Mouse (Mus musculus): ENCODE measurements around the gene Stim1. TPM values are rescaled to one million over a fixed set of nuclear protein-coding genes. Genes with fewer than 3 reads are reported as not detected.

The Stim1 gene
- total and polyA plus RNA-seq, 3 experiments = 10.2 to 26.6 (median 23.9) TPM

DNA sequence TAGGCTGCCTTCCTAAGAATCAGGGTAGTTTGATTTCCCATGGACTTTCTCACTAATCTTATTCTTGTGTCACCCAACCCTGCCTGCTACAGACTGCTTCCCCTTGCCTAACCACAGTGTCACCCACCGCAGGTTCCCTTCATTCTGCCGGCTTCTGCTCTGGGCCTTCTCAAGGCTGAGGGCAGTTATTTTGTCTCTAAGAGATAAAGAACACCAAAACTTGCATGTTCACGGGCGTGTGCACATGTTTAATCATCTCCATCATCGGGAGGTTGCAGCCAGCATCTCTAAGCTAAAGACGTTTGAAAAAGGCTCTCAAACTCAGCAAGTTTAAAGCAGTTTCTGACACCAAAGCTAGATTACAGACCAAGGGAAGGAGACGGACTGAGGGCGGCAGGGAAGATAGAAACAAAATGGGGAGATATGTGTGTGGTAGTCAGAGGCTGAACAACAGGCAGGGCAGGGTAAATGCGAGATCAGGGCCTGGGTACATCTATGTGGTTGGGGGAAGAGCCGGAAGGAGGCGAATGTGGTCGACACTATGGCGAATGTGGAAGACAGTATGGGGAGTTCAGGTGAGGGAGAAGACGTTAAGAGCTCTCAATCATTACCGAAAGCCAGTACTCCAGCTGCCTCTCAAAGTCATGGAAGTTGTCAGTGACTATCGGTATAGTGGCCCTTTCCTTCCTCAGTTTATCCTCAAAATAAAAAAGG, 18.8 kb upstream of the Stim1 start:
- DNase-seq (ENCODE audit: extremely low read depth) = peak; percentile 38
- peaks cover 5 to 11% of the 10 kb centered on the region in 2 experiments for H3K36me3 ChIP-seq (replicated peaks in 1 of 2; ENCODE audit: control insufficient read depth in 1 of 2, insufficient read depth in 1 of 2, low read length in 1 of 2)
- in situ Hi-C loops (cut with MboI; ENCODE audit: low pct_ligation_motif_present, low pct_unique_long_range_greater_than_20kb, low sequenced_read_pairs) (no loop called here), dilution Hi-C loops (cut with MboI; ENCODE audit: extremely low pct_ligation_motif_present, extremely low pct_unique_long_range_greater_than_20kb, low sequenced_read_pairs) (no loop called here)
- no peaks in the 10 kb centered on the region for H3K27me3 ChIP-seq (replicated peaks)
- peak overlapping the region; percentile 74 to 85 (median 76) for H3K4me3 ChIP-seq (replicated peaks in 1 of 3; ENCODE audit: low read depth in 2 of 3, low read length in 2 of 3, poor library complexity in 1 of 3)
- peak overlapping the region; percentile 81 for H3K4me2 ChIP-seq (ENCODE audit: insufficient read depth, low read depth, poor library complexity, severe bottlenecking)
- TF ChIP-seq E2F4 (IDR thresholded peaks at IDR 0.05; ENCODE audit: insufficient replicate concordance, low read depth, low read length) (no peak), UBTF (IDR thresholded peaks at IDR 0.05; ENCODE audit: low read depth, low read length) (0 out of 2 replicates have a peak, but pooled peaks have one; percentile 15), TBP (conservative IDR thresholded peaks at IDR 0.05; ENCODE audit: low read depth, low read length) (peak; percentile 36; the same call in 1 of the 2 replicates), MAX (IDR thresholded peaks at IDR 0.05; ENCODE audit: low read length) (no peak)
- H3K79me2 ChIP-seq (replicated peaks; ENCODE audit: control insufficient read depth, extremely low read depth, insufficient read depth, poor library complexity, severe bottlenecking) = peaks cover 50% of the 10 kb centered on the region
- H3K9me3 ChIP-seq (replicated peaks; ENCODE audit: low read length) = no peaks in the 10 kb centered on the region
- peaks cover 36 to 52% of the 10 kb centered on the region in 2 experiments for H3K4me1 ChIP-seq (ENCODE audit: control insufficient read depth in 1 of 2, insufficient read depth in 2 of 2)
- peak overlapping the region; percentile 82; the same call in 1 of the 2 replicates for H3K27ac ChIP-seq (ENCODE audit: insufficient read depth, low read depth)
- peak overlapping the region; percentile 94 for H3K9ac ChIP-seq (ENCODE audit: insufficient read depth, low read depth)

DNA sequence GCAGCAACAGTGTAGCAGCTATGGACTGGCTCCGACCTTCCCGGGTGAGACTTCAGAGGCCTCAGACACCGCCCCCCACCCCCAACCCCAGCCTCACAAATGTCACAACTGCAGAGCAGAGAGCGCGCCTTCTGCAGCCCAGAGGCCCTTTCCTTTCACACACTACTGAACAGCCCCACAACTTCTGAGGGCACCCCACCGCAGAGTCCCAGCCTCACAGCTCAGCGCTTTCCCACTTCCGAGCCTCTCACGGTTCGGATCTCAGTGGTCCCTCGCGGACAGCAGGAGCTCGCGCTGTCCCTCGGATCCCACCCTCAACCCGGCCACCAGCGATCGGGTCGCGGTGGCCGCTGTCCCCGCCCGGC, 18.1 kb upstream of the Stim1 start:
- Histone ChIP-seq H3K36me3 (replicated peaks in 1 of 2; ENCODE audit: control insufficient read depth in 1 of 2, insufficient read depth in 1 of 2, low read length in 1 of 2) (peaks cover 0 to 4% of the 10 kb centered on the region in 2 experiments), H3K9ac (ENCODE audit: insufficient read depth, low read depth) (peak overlapping the region; percentile 94), H3K27ac (ENCODE audit: insufficient read depth, low read depth) (peak overlapping the region; percentile 92), H3K79me2 (replicated peaks; ENCODE audit: control insufficient read depth, extremely low read depth, insufficient read depth, poor library complexity, severe bottlenecking) (peaks cover 46% of the 10 kb centered on the region), H3K9me3 (replicated peaks; ENCODE audit: low read length) (no peaks in the 10 kb centered on the region), H3K4me3 (replicated peaks in 1 of 3; ENCODE audit: low read depth in 2 of 3, low read length in 2 of 3, poor library complexity in 1 of 3) (peak overlapping the region; percentile 74 to 85 (median 76)), H3K27me3 (replicated peaks) (no peaks in the 10 kb centered on the region), H3K4me2 (ENCODE audit: insufficient read depth, low read depth, poor library complexity, severe bottlenecking) (peak overlapping the region; percentile 81), H3K4me1 (ENCODE audit: control insufficient read depth in 1 of 2, insufficient read depth in 2 of 2) (peaks cover 32 to 45% of the 10 kb centered on the region in 2 experiments)
- in situ Hi-C loops (cut with MboI; ENCODE audit: low pct_ligation_motif_present, low pct_unique_long_range_greater_than_20kb, low sequenced_read_pairs) (no loop called here), dilution Hi-C loops (cut with MboI; ENCODE audit: extremely low pct_ligation_motif_present, extremely low pct_unique_long_range_greater_than_20kb, low sequenced_read_pairs) (no loop called here)
- peak; percentile 86 for DNase-seq (ENCODE audit: extremely low read depth)
- no peak; the same call in 1 of the 2 replicates for TF ChIP-seq SMC3 (IDR thresholded peaks at IDR 0.05; ENCODE audit: low read depth, low read length)
- no peak for TF ChIP-seq USF1 (IDR thresholded peaks at IDR 0.05; ENCODE audit: low read depth, low read length)
- TF ChIP-seq KAT2A (IDR thresholded peaks at IDR 0.05; ENCODE audit: insufficient replicate concordance, low read length) = no peak
- TF ChIP-seq JUND (conservative IDR thresholded peaks at IDR 0.05; ENCODE audit: low read depth, low read length) = no peak
- no peak for TF ChIP-seq ZNF384 (IDR thresholded peaks at IDR 0.05; ENCODE audit: low read depth, low read length)
- TF ChIP-seq USF2 (conservative IDR thresholded peaks at IDR 0.05; ENCODE audit: low read depth, low read length) = no peak
- no peak for TF ChIP-seq ZMIZ1 (IDR thresholded peaks at IDR 0.05; ENCODE audit: low read depth, low read length)
- no peak for TF ChIP-seq GABPA (IDR thresholded peaks at IDR 0.05; ENCODE audit: insufficient replicate concordance, low read depth, low read length)
- TF ChIP-seq ZKSCAN1 (IDR thresholded peaks at IDR 0.05; ENCODE audit: borderline replicate concordance, low read depth, low read length) = no peak
- peak; percentile 12; the same call in 1 of the 2 replicates for TF ChIP-seq NELFE (IDR thresholded peaks at IDR 0.05; ENCODE audit: low read depth, low read length)
- TF ChIP-seq BHLHE40 (IDR thresholded peaks at IDR 0.05; ENCODE audit: low read depth, low read length) = 0 out of 2 replicates have a peak, but pooled peaks have one; percentile 30
- TF ChIP-seq PAX5 (IDR thresholded peaks at IDR 0.05; ENCODE audit: low read length) = no peak
- no peak for TF ChIP-seq ZC3H11A (IDR thresholded peaks at IDR 0.05; ENCODE audit: low read depth, low read length)
- TF ChIP-seq MAZ (IDR thresholded peaks at IDR 0.05; ENCODE audit: low read depth, low read length) = 0 out of 2 replicates have a peak, but pooled peaks have one; percentile 13
- TF ChIP-seq JUN (IDR thresholded peaks at IDR 0.05; ENCODE audit: insufficient read depth, low read depth, low read length) = no peak
- peak; percentile 78; the same call in 1 of the 2 replicates for TF ChIP-seq MXI1 (IDR thresholded peaks at IDR 0.05; ENCODE audit: low read depth, low read length)
- TF ChIP-seq E2F4 (IDR thresholded peaks at IDR 0.05; ENCODE audit: insufficient replicate concordance, low read depth, low read length) = no peak
- TF ChIP-seq MAFK (IDR thresholded peaks at IDR 0.05; ENCODE audit: insufficient replicate concordance, low read length) = no peak
- peak; percentile 70 for TF ChIP-seq SIN3A (IDR thresholded peaks at IDR 0.05; ENCODE audit: low read length)
- TF ChIP-seq ETS1 (conservative IDR thresholded peaks at IDR 0.05; ENCODE audit: low read depth, low read length) = no peak; the same call in 1 of the 2 replicates
- TF ChIP-seq CHD2 (IDR thresholded peaks at IDR 0.05; ENCODE audit: low read length) = peak; percentile 30; the same call in 1 of the 2 replicates
- peak; percentile 0; the same call in 1 of the 2 replicates for TF ChIP-seq EP300 (IDR thresholded peaks at IDR 0.05; ENCODE audit: low read length)
- TF ChIP-seq MYC (IDR thresholded peaks at IDR 0.05; ENCODE audit: low read depth, low read length) = 0 out of 2 replicates have a peak, but pooled peaks have one; percentile 8
- TF ChIP-seq POLR2A (IDR thresholded peaks at IDR 0.05; ENCODE audit: low read depth, low read length) = peak; percentile 19
- TF ChIP-seq POLR2AphosphoS2 (IDR thresholded peaks at IDR 0.05; ENCODE audit: low read depth, low read length) = no peak
- TF ChIP-seq MEF2A (IDR thresholded peaks at IDR 0.05; ENCODE audit: borderline replicate concordance, low read depth, low read length) = no peak; the same call in 1 of the 2 replicates
- TF ChIP-seq TBP (conservative IDR thresholded peaks at IDR 0.05; ENCODE audit: low read depth, low read length) = 0 out of 2 replicates have a peak, but pooled peaks have one; percentile 13
- no peak for TF ChIP-seq MAX (IDR thresholded peaks at IDR 0.05; ENCODE audit: low read length)
- no peak; the same call in 1 of the 2 replicates for TF ChIP-seq IRF4 (IDR thresholded peaks at IDR 0.05; ENCODE audit: low read depth, low read length)

All from CH12.LX (cell line).